Mouse (Mus musculus): ENCODE measurements around the gene Vegfb. TPM values are rescaled to one million over a fixed set of nuclear protein-coding genes. Genes with fewer than 3 reads are reported as not detected.

Vegfb gene
- total and polyA plus RNA-seq, 2 experiments from 2014 or later: 122 to 193 TPM

DNA sequence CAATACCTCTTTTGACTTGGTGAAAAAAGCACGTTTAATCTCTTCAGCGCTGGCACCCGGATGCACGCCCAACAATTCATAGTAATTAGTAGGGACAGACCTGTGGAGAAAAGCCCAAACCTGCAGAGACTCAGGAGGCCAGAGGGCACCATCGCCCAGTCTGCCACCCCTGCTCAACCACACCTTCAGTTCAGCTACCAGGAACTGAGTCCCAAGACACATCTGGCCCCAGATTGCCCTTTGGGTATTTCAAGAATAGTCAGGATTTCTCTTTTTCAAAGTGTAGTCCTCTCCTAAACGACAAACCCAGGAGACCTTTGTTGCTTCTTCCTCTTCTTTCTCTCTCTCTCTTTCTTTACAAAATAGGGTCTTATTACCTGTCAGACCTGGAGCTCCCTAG is 3.3 kb upstream of the Vegfb start:
- Histone ChIP-seq H3K4me2 (ENCODE audit: low read depth, low read length) (no peak overlapping the region), H3K27me3 (ENCODE audit: control insufficient read depth, insufficient read depth, low read length) (no peaks in the 10 kb centered on the region), H3K9ac (replicated peaks; ENCODE audit: low read depth, low read length) (no peak overlapping the region), H3K4me3 (ENCODE audit: low read depth, low read length) (no peak overlapping the region), H3K9me3 (replicated peaks; ENCODE audit: control insufficient read depth, low read length) (no peaks in the 10 kb centered on the region), H3K27ac (ENCODE audit: low read depth) (no peak overlapping the region), H3K4me1 (ENCODE audit: control insufficient read depth, insufficient read depth) (peaks cover 30% of the 10 kb centered on the region), H3K36me3 (replicated peaks; ENCODE audit: control insufficient read depth, insufficient read depth, low read length) (no peaks in the 10 kb centered on the region; the same call in 1 of the 2 replicates)
- ATAC-seq (ENCODE audit: insufficient read depth, low read depth) (no peak), DNase-seq (ENCODE audit: low spot score) (no peak)
- 86% methylated on average over 6 of the region's 6 CpGs for WGBS
- TF ChIP-seq CTCF (IDR thresholded peaks at IDR 0.05; ENCODE audit: low read depth) (no peak), EP300 (IDR thresholded peaks at IDR 0.05; ENCODE audit: low read depth) (no peak)

DNA sequence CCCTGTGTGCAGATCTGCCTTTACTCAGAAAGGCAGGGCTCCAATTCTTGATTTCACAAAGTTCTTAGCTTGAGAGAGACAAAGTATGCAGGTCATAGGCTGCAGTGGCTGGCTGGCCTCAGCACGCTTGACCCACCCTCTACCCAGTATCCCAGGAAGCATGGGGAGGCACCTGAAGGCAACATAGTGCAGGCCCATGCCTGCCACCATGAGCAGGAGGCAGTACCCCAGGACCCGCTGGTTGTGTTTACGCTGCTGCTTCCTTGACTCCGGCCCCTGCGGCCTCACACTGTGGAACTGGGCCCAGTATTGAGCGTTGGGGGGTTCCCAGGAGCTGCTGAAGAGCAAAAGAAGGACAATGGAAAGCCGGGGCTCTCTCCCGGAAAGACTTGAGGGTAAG is 1.8 kb upstream of the Vegfb start:
- DNase-seq (ENCODE audit: low spot score) (no peak), ATAC-seq (ENCODE audit: insufficient read depth, low read depth) (no peak)
- peaks cover 16% of the 10 kb centered on the region for H3K4me1 ChIP-seq (ENCODE audit: control insufficient read depth, insufficient read depth)
- no peak overlapping the region for H3K4me3 ChIP-seq (ENCODE audit: low read depth, low read length)
- H3K27ac ChIP-seq (ENCODE audit: low read depth): no peak overlapping the region
- H3K9ac ChIP-seq (replicated peaks; ENCODE audit: low read depth, low read length): no peak overlapping the region
- TF ChIP-seq EP300 (IDR thresholded peaks at IDR 0.05; ENCODE audit: low read depth) (no peak), CTCF (IDR thresholded peaks at IDR 0.05; ENCODE audit: low read depth) (no peak)
- peaks cover 11% of the 10 kb centered on the region for H3K36me3 ChIP-seq (replicated peaks; ENCODE audit: control insufficient read depth, insufficient read depth, low read length)
- H3K4me2 ChIP-seq (ENCODE audit: low read depth, low read length): no peak overlapping the region
- 89% methylated on average over 8 of the region's 8 CpGs for WGBS
- no peaks in the 10 kb centered on the region for H3K9me3 ChIP-seq (replicated peaks; ENCODE audit: control insufficient read depth, low read length)
- H3K27me3 ChIP-seq (ENCODE audit: control insufficient read depth, insufficient read depth, low read length): no peaks in the 10 kb centered on the region

DNA sequence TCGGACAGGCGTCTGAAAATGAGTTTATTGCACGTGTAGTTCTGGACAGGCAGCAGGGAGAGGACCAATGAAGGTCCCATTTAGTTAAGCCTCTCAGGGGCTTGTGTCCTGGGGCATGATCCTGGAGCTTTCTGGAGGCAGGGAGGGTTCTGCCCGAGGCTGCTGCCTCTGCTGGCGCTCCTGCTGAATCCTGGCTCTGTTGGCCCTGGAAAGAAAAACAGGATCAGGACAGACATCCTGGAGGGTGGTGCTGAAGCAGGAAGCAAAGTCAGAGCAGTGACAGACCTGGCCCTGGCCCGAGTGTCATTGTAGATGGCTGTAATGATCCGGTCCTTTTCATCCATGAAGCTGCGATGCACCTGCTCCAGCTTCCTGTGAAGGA is 444 bp upstream of the Vegfb start:
- ATAC-seq (ENCODE audit: insufficient read depth, low read depth) (peak; percentile 2; the same call in 1 of the 2 replicates), DNase-seq (ENCODE audit: low spot score) (no peak)
- H3K9me3 ChIP-seq (replicated peaks; ENCODE audit: control insufficient read depth, low read length): no peaks in the 10 kb centered on the region
- H3K9ac ChIP-seq (replicated peaks; ENCODE audit: low read depth, low read length): peak overlapping the region; percentile 93
- H3K4me2 ChIP-seq (ENCODE audit: low read depth, low read length): peak overlapping the region; percentile 89
- peak overlapping the region; percentile 93 for H3K4me3 ChIP-seq (ENCODE audit: low read depth, low read length)
- peak overlapping the region; percentile 99 for H3K27ac ChIP-seq (ENCODE audit: low read depth)
- WGBS: 6% methylated on average over 8 of the region's 8 CpGs
- peaks cover 15% of the 10 kb centered on the region for H3K4me1 ChIP-seq (ENCODE audit: control insufficient read depth, insufficient read depth)
- H3K27me3 ChIP-seq (ENCODE audit: control insufficient read depth, insufficient read depth, low read length): no peaks in the 10 kb centered on the region
- TF ChIP-seq CTCF (IDR thresholded peaks at IDR 0.05; ENCODE audit: low read depth) (no peak), EP300 (IDR thresholded peaks at IDR 0.05; ENCODE audit: low read depth) (no peak)
- peaks cover 20% of the 10 kb centered on the region for H3K36me3 ChIP-seq (replicated peaks; ENCODE audit: control insufficient read depth, insufficient read depth, low read length)

DNA sequence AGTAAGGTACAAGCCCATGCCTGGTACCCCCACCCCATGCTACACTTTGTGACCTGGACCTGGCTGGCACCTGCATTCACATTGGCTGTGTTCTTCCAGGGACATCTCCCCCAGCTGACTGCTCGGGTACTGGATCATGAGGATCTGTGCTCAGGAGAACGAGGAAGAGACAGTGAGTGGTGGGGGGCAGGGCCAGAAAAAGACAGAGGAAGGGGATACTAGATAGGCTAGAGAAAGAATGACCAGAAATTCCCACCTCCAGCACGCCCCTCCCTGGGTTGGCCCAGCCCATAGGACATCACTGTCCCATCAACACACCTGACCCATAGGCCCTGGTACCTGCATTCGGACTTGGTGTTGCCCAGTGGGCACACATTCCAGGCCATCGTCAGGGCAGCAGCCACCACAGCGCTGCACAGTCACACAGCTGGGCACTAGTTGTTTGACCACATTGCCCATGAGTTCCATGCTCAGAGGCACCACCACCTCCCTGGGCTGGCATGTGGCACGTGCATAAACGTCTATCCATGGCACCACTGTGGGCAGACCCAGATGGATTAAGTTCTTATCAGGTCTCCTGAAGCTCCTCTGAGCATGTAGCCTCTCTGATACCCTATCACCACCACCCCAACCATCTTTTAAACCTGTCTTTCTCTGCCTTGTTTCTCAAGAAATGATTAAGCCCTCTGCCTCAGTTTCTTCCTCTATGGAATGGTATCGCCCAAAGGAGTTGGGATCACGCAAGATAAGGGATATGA is 1.3 kb downstream of the Vegfb start:
- H3K36me3 ChIP-seq (replicated peaks; ENCODE audit: control insufficient read depth, insufficient read depth, low read length): peaks cover 28% of the 10 kb centered on the region

DNA sequence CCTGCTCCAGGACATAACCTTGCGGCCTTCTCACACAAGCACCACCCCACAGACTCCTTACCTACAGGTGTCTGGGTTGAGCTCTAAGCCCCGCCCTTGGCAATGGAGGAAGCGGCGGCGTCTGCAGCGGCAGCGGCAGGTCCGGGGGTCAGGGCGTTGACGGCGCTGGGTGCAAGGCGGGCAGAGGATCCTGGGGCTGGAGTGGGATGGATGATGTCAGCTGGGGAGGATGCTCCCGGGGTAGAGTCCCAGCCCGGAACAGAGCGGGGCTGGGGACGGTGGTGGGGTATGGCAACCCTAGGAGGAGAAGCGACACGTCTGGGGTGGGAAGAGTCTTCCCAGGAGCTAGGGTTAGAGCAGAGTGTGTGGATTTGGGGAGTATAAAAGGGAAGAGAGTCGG is 2.2 kb downstream of the Vegfb start:
- peaks cover 28% of the 10 kb centered on the region for H3K36me3 ChIP-seq (replicated peaks; ENCODE audit: control insufficient read depth, insufficient read depth, low read length)
- no peak for DNase-seq (ENCODE audit: low spot score)
- H3K27me3 ChIP-seq (ENCODE audit: control insufficient read depth, insufficient read depth, low read length): no peaks in the 10 kb centered on the region
- no peaks in the 10 kb centered on the region for H3K9me3 ChIP-seq (replicated peaks; ENCODE audit: control insufficient read depth, low read length)
- no peak overlapping the region for H3K9ac ChIP-seq (replicated peaks; ENCODE audit: low read depth, low read length)
- H3K4me1 ChIP-seq (ENCODE audit: control insufficient read depth, insufficient read depth): peaks cover 20% of the 10 kb centered on the region
- H3K4me2 ChIP-seq (ENCODE audit: low read depth, low read length): no peak overlapping the region
- no peak for TF ChIP-seq EP300 (IDR thresholded peaks at IDR 0.05; ENCODE audit: low read depth)
- TF ChIP-seq CTCF (IDR thresholded peaks at IDR 0.05; ENCODE audit: low read depth): no peak
- WGBS: 80% methylated on average over 19 of the region's 19 CpGs
- H3K4me3 ChIP-seq (ENCODE audit: low read depth, low read length): no peak overlapping the region
- ATAC-seq (ENCODE audit: insufficient read depth, low read depth): no peak
- no peak overlapping the region for H3K27ac ChIP-seq (ENCODE audit: low read depth)

More for the DNA sequence above, 1.3 kb downstream of the Vegfb start:
- Histone ChIP-seq H3K4me3 (ENCODE audit: low read depth, low read length) (peak overlapping the region; percentile 93), H3K4me2 (ENCODE audit: low read depth, low read length) (peak overlapping the region; percentile 89), H3K27ac (ENCODE audit: low read depth) (peak overlapping the region; percentile 99), H3K9ac (replicated peaks; ENCODE audit: low read depth, low read length) (peak overlapping the region; percentile 93; the same call in 1 of the 2 replicates), H3K9me3 (replicated peaks; ENCODE audit: control insufficient read depth, low read length) (no peaks in the 10 kb centered on the region), H3K4me1 (ENCODE audit: control insufficient read depth, insufficient read depth) (peaks cover 16% of the 10 kb centered on the region), H3K27me3 (ENCODE audit: control insufficient read depth, insufficient read depth, low read length) (no peaks in the 10 kb centered on the region)
- 53% methylated on average over 10 of the region's 10 CpGs for whole genome bisulfite sequencing
- DNase-seq (ENCODE audit: low spot score): no peak
- ATAC-seq (ENCODE audit: insufficient read depth, low read depth): no peak
- no peak for TF ChIP-seq EP300 (IDR thresholded peaks at IDR 0.05; ENCODE audit: low read depth)
- no peak for TF ChIP-seq CTCF (IDR thresholded peaks at IDR 0.05; ENCODE audit: low read depth)

DNA sequence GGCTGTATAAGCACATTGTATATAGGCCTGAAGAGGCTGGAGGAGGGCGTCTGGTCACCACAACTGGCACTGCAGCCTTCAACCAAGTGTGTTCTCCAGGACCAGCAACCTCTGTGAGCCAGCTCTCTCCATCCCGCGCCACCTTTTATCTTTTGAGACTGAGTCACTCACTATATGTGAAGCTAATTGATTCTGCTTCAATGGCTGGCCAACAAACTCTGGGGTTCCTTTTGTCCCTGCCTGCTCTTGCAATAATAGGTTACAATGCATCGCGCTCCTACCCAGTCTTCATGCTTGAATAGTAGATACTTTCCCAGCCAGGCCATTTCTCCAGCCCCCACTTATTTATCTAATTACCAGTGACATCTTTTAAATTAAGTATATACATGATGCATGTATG is 3.8 kb downstream of the Vegfb start:
- Histone ChIP-seq H3K36me3 (replicated peaks; ENCODE audit: control insufficient read depth, insufficient read depth, low read length) (peaks cover 30% of the 10 kb centered on the region), H3K4me1 (ENCODE audit: control insufficient read depth, insufficient read depth) (peaks cover 28% of the 10 kb centered on the region), H3K27ac (ENCODE audit: low read depth) (no peak overlapping the region), H3K4me2 (ENCODE audit: low read depth, low read length) (no peak overlapping the region), H3K27me3 (ENCODE audit: control insufficient read depth, insufficient read depth, low read length) (no peaks in the 10 kb centered on the region), H3K4me3 (ENCODE audit: low read depth, low read length) (no peak overlapping the region), H3K9ac (replicated peaks; ENCODE audit: low read depth, low read length) (no peak overlapping the region), H3K9me3 (replicated peaks; ENCODE audit: control insufficient read depth, low read length) (no peaks in the 10 kb centered on the region)
- ATAC-seq (ENCODE audit: insufficient read depth, low read depth) (no peak), DNase-seq (ENCODE audit: low spot score) (no peak)
- 92% methylated on average over 5 of the region's 5 CpGs for WGBS
- no peak for TF ChIP-seq EP300 (IDR thresholded peaks at IDR 0.05; ENCODE audit: low read depth)
- no peak for TF ChIP-seq CTCF (IDR thresholded peaks at IDR 0.05; ENCODE audit: low read depth)
